Mouse (Mus musculus): ENCODE measurements around the gene Olfr524. TPM values are rescaled to one million over a fixed set of nuclear protein-coding genes. Genes with fewer than 3 reads are reported as not detected.

Gene Olfr524
- total RNA-seq (2023): not detected in 2 replicates

GRCm38 (mm10) chr7:140205864-140206263 lies at the start of gene Olfr524:
Gene Olfr524, minus strand, starts transcription at chr7:140205964.

DNA sequence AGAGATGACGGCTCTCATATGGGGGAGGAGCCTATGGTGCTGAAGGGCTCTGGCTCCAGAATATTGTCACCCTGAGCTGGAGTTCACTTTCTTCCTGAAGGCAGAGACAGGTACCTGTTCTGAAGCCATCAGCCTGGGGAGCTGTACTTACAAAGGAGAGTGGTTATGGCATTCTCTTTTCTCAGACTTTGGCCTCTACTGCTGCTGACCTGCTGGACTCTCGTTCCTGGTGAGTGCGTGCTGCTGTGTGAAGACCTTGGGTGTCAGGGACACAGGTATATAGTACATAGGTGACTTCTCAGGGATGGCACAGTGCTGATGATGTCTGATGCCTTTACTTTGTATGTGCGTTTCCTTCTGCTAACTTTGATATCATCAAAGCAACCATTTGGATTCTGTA lies 41.5 kb upstream of the Olfr524 start, which contains the start of gene 5830411N06Rik:
Gene 5830411N06Rik, plus strand, starts transcription at position 69 of the 400 bp plus-strand sequence.

GRCm38 (mm10) chr7:140217967-140218366 lies 12.2 kb upstream of the Olfr524 start, which contains the start of gene Cd163l1:
Gene Cd163l1, plus strand, starts transcription at chr7:140218267.

DNA sequence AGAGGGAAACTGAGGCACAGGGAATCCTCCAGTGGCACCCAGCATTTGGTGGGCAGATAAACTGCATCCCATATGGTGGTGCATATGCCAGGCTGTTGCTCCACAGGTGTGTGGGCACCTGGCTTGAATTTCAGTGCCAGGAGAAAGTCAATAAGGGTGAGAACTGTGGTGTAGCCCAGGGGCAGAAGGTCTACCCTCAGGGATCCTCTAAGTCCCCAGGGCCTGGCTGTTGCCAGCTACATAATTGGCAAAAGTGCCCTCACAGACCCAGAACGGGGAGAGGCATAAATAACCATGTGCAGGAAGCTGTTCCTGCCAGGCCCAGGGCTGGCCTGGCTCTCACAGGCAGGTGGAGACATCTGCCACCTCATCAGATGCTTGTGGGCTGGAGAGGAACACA lies 32.8 kb downstream of the Olfr524 start, which contains the start of gene Olfr523:
Gene Olfr523, plus strand, starts transcription at position 282 of the 400 bp plus-strand sequence.

DNA sequence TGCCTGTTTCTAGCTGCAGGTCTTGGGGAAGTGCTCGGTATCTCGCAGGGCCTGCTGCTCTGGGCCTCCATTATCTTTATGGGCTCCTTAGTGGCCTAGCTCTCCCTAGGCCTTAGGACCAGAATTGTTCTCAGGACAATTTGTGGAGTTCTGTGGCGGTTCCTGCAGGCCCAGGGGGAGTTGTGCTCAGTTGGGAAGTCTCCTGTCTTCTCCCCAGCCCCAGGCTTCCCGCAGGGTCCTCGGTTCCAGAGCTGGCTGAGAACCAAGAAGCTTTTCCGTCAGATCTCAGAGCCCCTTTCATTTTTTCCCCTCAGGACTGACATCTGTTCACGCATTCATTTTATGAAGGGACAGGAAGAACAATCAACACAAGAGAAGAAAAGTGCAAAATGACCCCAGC lies 41.1 kb downstream of the Olfr524 start, which contains the start of gene Olfr522:
Gene Olfr522, minus strand, starts transcription at position 101 of the 400 bp plus-strand sequence.

GRCm38 (mm10) chr7:140154218-140154927 lies 51.4 kb downstream of the Olfr524 start, which contains the start of gene Sprn:
Gene Sprn, minus strand, starts transcription at chr7:140154877.

Other genes starting within 250 kb of the Olfr524 start
- 3.3 and 3.9 TPM in 2 replicates for gene 6430531B16Rik, start 227.2 kb downstream of the Olfr524 start, total RNA-seq (2023)
- 1,061 and 1,613 TPM in 2 replicates for gene Adam8, start 213.4 kb downstream of the Olfr524 start, total RNA-seq (2023)
- 11.3 and 18.2 TPM in 2 replicates for gene Zfp511, start 169.6 kb downstream of the Olfr524 start, total RNA-seq (2023)
- 22.2 and 22.9 TPM in 2 replicates for gene Tubgcp2, start 169.3 kb downstream of the Olfr524 start, total RNA-seq (2023)
- not detected in 2 replicates for gene Msx3, start 156.9 kb downstream of the Olfr524 start, total RNA-seq (2023)
- not detected in 2 replicates for gene Caly, start 123.4 kb downstream of the Olfr524 start, total RNA-seq (2023)
- not detected in 2 replicates for gene Prap1, start 112.6 kb downstream of the Olfr524 start, total RNA-seq (2023)
- 6.7 and 8.2 TPM in 2 replicates for gene Fuom, start 103.5 kb downstream of the Olfr524 start, total RNA-seq (2023)
- gene Paox, start 90.2 kb downstream of the Olfr524 start, total RNA-seq (2023): 3.9 and 9.7 TPM in 2 replicates
- 27.9 and 31.7 TPM in 2 replicates for gene Echs1, start 89.5 kb downstream of the Olfr524 start, total RNA-seq (2023)
- gene Mtg1, start 68.4 kb downstream of the Olfr524 start, total RNA-seq (2023): 4.7 and 5.0 TPM in 2 replicates
- gene Sprn, start 51.1 kb downstream of the Olfr524 start, total RNA-seq (2023): not detected in 2 replicates
- gene Olfr522, start 41.2 kb downstream of the Olfr524 start, total RNA-seq (2023): not detected in 2 replicates
- not detected in 2 replicates for gene Olfr523, start 32.7 kb downstream of the Olfr524 start, total RNA-seq (2023)
- gene Cd163l1, start 12.3 kb upstream of the Olfr524 start, total RNA-seq (2023): not detected in 2 replicates
- not detected in 2 replicates for gene 5830411N06Rik, start 41.3 kb upstream of the Olfr524 start, total RNA-seq (2023)
- gene Olfr525, start 114.9 kb upstream of the Olfr524 start, total RNA-seq (2023): not detected in 2 replicates
- gene Olfr527, start 128.1 kb upstream of the Olfr524 start, total RNA-seq (2023): not detected in 2 replicates
- gene Olfr60, start 155.7 kb upstream of the Olfr524 start, total RNA-seq (2023): not detected in 2 replicates
- not detected in 2 replicates for gene Olfr530, start 170.4 kb upstream of the Olfr524 start, total RNA-seq (2023)
- not detected in 2 replicates for gene Olfr531, start 197.0 kb upstream of the Olfr524 start, total RNA-seq (2023)
- gene Olfr532, start 215.7 kb upstream of the Olfr524 start, total RNA-seq (2023): not detected in 2 replicates